Mouse (Mus musculus) liver, adult 2 months (tissue): ENCODE measurements at regions not wholly inside any gene's neighbourhood (a gene's known extent, or its start where the extent isn't known, plus 50 kb on each side); places are given as distances from the start of the nearest gene placed in this dataset.

Experiments
- DNase-seq: peaks from one replicate; pipeline ENCODE4 v3.0.0-alpha.2; 2011; ENCODE audit warnings: low read depth, low spot score; ENCODE audit errors: extremely low read depth
- H3K27ac ChIP-seq: fragments of 200-500 bp; replicated peaks from 2 replicates; pipeline ENCODE4 v1.5.1; 2012; ENCODE audit warnings: low read depth, mild to moderate bottlenecking, control low read depth, inconsistent platforms, low read length; ENCODE audit not compliant: insufficient read depth
- H3K27me3 ChIP-seq: fragments of 200-500 bp; 2 replicates; pipeline ENCODE4 v1.6.1; 2012; ENCODE audit warnings: mild to moderate bottlenecking, moderate library complexity, low read length, inconsistent platforms; ENCODE audit not compliant: control insufficient read depth, insufficient read depth
- H3K36me3 ChIP-seq: fragments of 200-500 bp; 2 replicates; pipeline ENCODE4 v1.6.1; 2012; ENCODE audit warnings: low read length, inconsistent platforms; ENCODE audit not compliant: control insufficient read depth, insufficient read depth
- H3K4me1 ChIP-seq: fragments of 200-500 bp; 2 replicates; pipeline ENCODE4 v1.6.1; 2011; ENCODE audit warnings: low read length; ENCODE audit not compliant: control insufficient read depth, insufficient read depth
- H3K4me3 ChIP-seq: fragments of 200-500 bp; 2 replicates; pipeline ENCODE4 v1.5.1; 2011; ENCODE audit warnings: low read depth, mild to moderate bottlenecking, control low read depth, low read length, moderate library complexity; ENCODE audit not compliant: insufficient read depth
- H3K79me2 ChIP-seq: fragments of 200-500 bp; 2 replicates; pipeline ENCODE4 v1.6.1; 2012; ENCODE audit warnings: inconsistent platforms, mild to moderate bottlenecking, low read length, moderate library complexity; ENCODE audit not compliant: control insufficient read depth, insufficient read depth
- H3K9ac ChIP-seq: fragments of 200-500 bp; 2 replicates; pipeline ENCODE4 v1.6.1; 2012; ENCODE audit warnings: low read depth, mild to moderate bottlenecking, control low read depth, inconsistent platforms, low read length
- CTCF ChIP-seq: fragments of 200-500 bp; IDR thresholded peaks from 2 replicates; pipeline ENCODE4 v1.5.1; 2011; ENCODE audit warnings: low read depth, low read length, control low read depth
- POLR2A ChIP-seq: fragments of 200-500 bp; IDR thresholded peaks from 2 replicates; pipeline ENCODE4 v1.6.1; 2011; ENCODE audit warnings: low read length, control low read depth; ENCODE audit not compliant: insufficient read depth; ENCODE audit errors: extremely low read depth
- WGBS: fragments of 180-500 bp; shearing (Covaris S2); methylation state at CpG from one replicate; pipeline ENCODE4 v1.1.7; 2018; 5-methylcytosine and 5-hydroxymethylcytosine counted together

- no peak overlapping the region for H3K4me3 ChIP-seq
- no peaks in the 10 kb centered on the region for H3K79me2 ChIP-seq
- TF ChIP-seq CTCF (no peak), POLR2A (no peak)
- no peaks in the 10 kb centered on the region for H3K4me1 ChIP-seq
- no peak for DNase-seq
- 71% methylated on average over 2 of the region's 2 CpGs for WGBS
- H3K27ac ChIP-seq = no peak overlapping the region
- no peak overlapping the region for H3K9ac ChIP-seq
- H3K36me3 ChIP-seq = no peaks in the 10 kb centered on the region
- no peaks in the 10 kb centered on the region for H3K27me3 ChIP-seq
These were observed 185.6 kb upstream of the Fam3c start for GRCm38 (mm10) chr6:22541603-22542002.

DNA sequence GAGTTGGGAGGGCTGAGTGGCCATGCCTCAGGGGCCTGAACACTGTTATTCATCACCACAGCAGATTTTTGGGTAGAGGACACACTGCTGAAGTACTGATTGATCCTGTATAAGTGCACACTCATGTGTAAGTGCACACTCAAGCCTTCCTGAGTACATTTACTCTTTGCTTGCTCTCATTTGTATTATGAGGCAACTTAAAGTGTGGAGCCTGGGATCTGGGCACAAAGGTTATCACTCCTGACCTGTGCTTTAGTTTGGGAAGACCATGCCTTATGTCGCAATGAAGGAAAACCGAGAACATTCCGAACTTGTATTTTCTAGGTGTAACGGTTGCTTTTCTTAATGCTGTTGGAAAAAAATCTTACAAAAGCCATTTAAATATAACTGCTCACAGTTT lies 182.2 kb upstream of the Fam3c start:
- 35% methylated on average over 4 of the region's 4 CpGs for WGBS
- Histone ChIP-seq H3K36me3 (no peaks in the 10 kb centered on the region), H3K79me2 (no peaks in the 10 kb centered on the region), H3K27ac (no peak overlapping the region), H3K4me1 (no peaks in the 10 kb centered on the region), H3K27me3 (no peaks in the 10 kb centered on the region), H3K4me3 (no peak overlapping the region), H3K9ac (no peak overlapping the region)
- peak; percentile 7 for DNase-seq
- TF ChIP-seq CTCF (no peak), POLR2A (no peak)

GRCm38 (mm10) chr6:22524384-22524783 lies 168.3 kb upstream of the Fam3c start:
- no peaks in the 10 kb centered on the region for H3K36me3 ChIP-seq
- no peak overlapping the region for H3K4me3 ChIP-seq
- WGBS = 71% methylated on average over 3 of the region's 3 CpGs
- TF ChIP-seq CTCF = no peak
- no peak for TF ChIP-seq POLR2A
- no peak for DNase-seq
- H3K27ac ChIP-seq = no peak overlapping the region
- no peaks in the 10 kb centered on the region for H3K27me3 ChIP-seq
- H3K79me2 ChIP-seq = no peaks in the 10 kb centered on the region
- no peaks in the 10 kb centered on the region for H3K4me1 ChIP-seq
- no peak overlapping the region for H3K9ac ChIP-seq

DNA sequence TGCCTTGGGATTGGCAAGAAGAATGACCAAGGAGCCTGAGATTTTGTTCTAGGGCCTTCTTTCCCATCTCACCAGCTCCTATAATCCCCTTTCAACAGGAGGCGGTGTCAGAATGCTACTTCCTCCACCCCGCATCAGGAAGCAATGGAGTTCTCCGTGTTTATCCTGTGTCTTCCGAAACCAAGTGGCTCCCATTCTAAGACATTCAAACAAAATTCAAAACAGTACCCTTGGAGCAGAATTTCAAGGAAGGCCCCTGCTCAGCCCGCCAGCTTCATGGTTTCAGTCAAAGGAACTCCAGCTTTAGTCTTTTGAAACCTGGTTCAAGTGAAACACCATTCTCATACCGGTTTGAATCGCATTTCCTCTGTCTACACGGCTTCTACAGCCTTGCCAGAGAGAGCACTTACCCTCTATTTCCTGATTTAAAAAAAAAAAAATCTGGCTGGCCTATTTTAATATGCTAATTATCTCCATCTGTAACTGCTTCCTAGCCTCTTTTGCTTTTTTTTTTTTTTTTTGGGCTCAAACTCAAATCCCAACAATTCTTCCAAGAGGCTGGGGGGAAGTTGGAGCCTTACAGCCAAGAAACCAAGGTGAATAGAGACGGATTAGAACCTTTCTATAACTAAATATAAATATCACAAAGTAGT lies 167.7 kb upstream of the Fam3c start:
- no peak overlapping the region for H3K27ac ChIP-seq
- H3K9ac ChIP-seq = no peak overlapping the region
- no peaks in the 10 kb centered on the region for H3K36me3 ChIP-seq
- DNase-seq = no peak
- TF ChIP-seq CTCF (no peak), POLR2A (no peak)
- no peaks in the 10 kb centered on the region for H3K4me1 ChIP-seq
- H3K4me3 ChIP-seq = no peak overlapping the region
- H3K27me3 ChIP-seq = no peaks in the 10 kb centered on the region
- 81% methylated on average over 9 of the region's 9 CpGs for WGBS
- no peaks in the 10 kb centered on the region for H3K79me2 ChIP-seq

DNA sequence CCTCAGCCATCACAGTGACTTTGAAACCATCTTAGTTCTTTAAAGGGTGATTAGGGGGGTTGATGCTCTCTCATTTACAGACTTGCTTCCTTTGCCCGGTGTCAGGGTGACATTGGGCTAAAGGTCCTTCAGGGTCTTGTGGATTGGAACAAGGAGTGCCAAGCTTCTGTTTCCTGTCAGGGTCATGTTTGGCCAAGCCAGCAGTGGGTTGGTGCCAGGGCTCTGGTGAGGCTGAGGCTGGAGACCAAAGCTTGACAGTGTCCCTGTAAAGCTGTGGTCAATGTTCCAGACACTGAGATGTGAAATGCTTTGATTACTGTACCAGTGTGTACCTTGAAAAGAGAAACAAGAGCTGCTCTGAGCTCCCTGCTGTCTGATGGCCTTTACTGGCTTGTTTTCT lies 150.8 kb upstream of the Fam3c start:
- Histone ChIP-seq H3K27ac (no peak overlapping the region), H3K79me2 (no peaks in the 10 kb centered on the region), H3K9ac (no peak overlapping the region), H3K27me3 (no peaks in the 10 kb centered on the region; the same call in 1 of the 2 replicates), H3K4me1 (no peaks in the 10 kb centered on the region), H3K36me3 (no peaks in the 10 kb centered on the region), H3K4me3 (no peak overlapping the region)
- WGBS = 57% methylated on average over 1 of the region's 1 CpGs
- TF ChIP-seq CTCF (no peak), POLR2A (no peak)
- DNase-seq = no peak

GRCm38 (mm10) chr6:22497306-22497705 lies 141.3 kb upstream of the Fam3c start:
- Histone ChIP-seq H3K27me3 (no peaks in the 10 kb centered on the region), H3K79me2 (no peaks in the 10 kb centered on the region), H3K36me3 (no peaks in the 10 kb centered on the region), H3K27ac (no peak overlapping the region), H3K9ac (no peak overlapping the region), H3K4me1 (peaks cover 2% of the 10 kb centered on the region; the same call in 1 of the 2 replicates), H3K4me3 (no peak overlapping the region)
- TF ChIP-seq CTCF = no peak
- TF ChIP-seq POLR2A = no peak
- no peak for DNase-seq
- WGBS = 79% methylated on average over 9 of the region's 9 CpGs
